Mouse (Mus musculus) CH12.LX (cell line): ENCODE measurements at regions not wholly inside any gene's neighbourhood (a gene's known extent, or its start where the extent isn't known, plus 50 kb on each side); places are given as distances from the start of the nearest gene placed in this dataset.

Experiments
- DNase-seq: peaks from one replicate; pipeline ENCODE4 v3.0.0-alpha.2; 2013; ENCODE audit errors: extremely low read depth
- H3K27ac ChIP-seq: 2 replicates; pipeline ENCODE4 v1.5.1; 2012; ENCODE audit warnings: low read depth, mild to moderate bottlenecking, control low read depth, moderate library complexity; ENCODE audit not compliant: insufficient read depth
- H3K27me3 ChIP-seq: replicated peaks from 2 replicates; pipeline ENCODE3; 2012; ENCODE audit warnings: inconsistent platforms
- H3K36me3 ChIP-seq, 2 experiments: replicated peaks in 1 of 2; 2 replicates each; pipeline versions ENCODE3 to v1.6.1; 2012; ENCODE audit warnings: inconsistent platforms in 1 of 2, low read length in 1 of 2, mild to moderate bottlenecking in 1 of 2, mixed read lengths in 1 of 2, moderate library complexity in 1 of 2; ENCODE audit not compliant: control insufficient read depth in 1 of 2, insufficient read depth in 1 of 2
- H3K4me1 ChIP-seq, 2 experiments: 2 replicates each; pipeline ENCODE4 v1.6.1; 2012; ENCODE audit warnings: inconsistent platforms in 1 of 2, moderate library complexity in 1 of 2; ENCODE audit not compliant: insufficient read depth in 2 of 2, control insufficient read depth in 1 of 2
- H3K4me2 ChIP-seq: 2 replicates; pipeline ENCODE4 v1.6.1; 2012; ENCODE audit warnings: low read depth, mild to moderate bottlenecking, control low read depth; ENCODE audit not compliant: poor library complexity, insufficient read depth, severe bottlenecking
- H3K4me3 ChIP-seq, 3 experiments: fragments of 150-350 bp in 1 of 3; sonication (generic) in 1 of 3; replicated peaks in 1 of 3; 2 replicates each; pipeline versions ENCODE3 to v1.5.1; 2011 to 2012; ENCODE audit warnings: low read depth in 2 of 3, low read length in 2 of 3, mild to moderate bottlenecking in 2 of 3, moderate library complexity in 2 of 3, control low read depth in 1 of 3, improper control_type of control experiment in 1 of 3, inconsistent platforms in 1 of 3, mixed read lengths in 1 of 3; ENCODE audit not compliant: poor library complexity in 1 of 3
- H3K79me2 ChIP-seq: replicated peaks from 2 replicates; pipeline ENCODE4 v1.6.1; 2012; ENCODE audit warnings: mild to moderate bottlenecking, moderate library complexity; ENCODE audit not compliant: control insufficient read depth, poor library complexity, insufficient read depth, severe bottlenecking; ENCODE audit errors: extremely low read depth
- H3K9ac ChIP-seq: 2 replicates; pipeline ENCODE4 v1.6.1; 2012; ENCODE audit warnings: low read depth, mild to moderate bottlenecking, control low read depth, moderate library complexity; ENCODE audit not compliant: insufficient read depth
- H3K9me3 ChIP-seq: replicated peaks from 2 replicates; pipeline ENCODE3; 2012; ENCODE audit warnings: low read length, inconsistent platforms, mixed read lengths
- BHLHE40 ChIP-seq: IDR thresholded peaks from 2 replicates; pipeline ENCODE4 v1.6.1; 2011; ENCODE audit warnings: mild to moderate bottlenecking, low read depth, low read length, improper control_type of control experiment
- CHD1 ChIP-seq: IDR thresholded peaks from 2 replicates; pipeline ENCODE4 v1.6.1; 2012; ENCODE audit warnings: low read depth, low read length, improper control_type of control experiment, inconsistent platforms
- E2F4 ChIP-seq: IDR thresholded peaks from 2 replicates; pipeline ENCODE4 v1.6.1; 2011; ENCODE audit warnings: low read depth, low read length, improper control_type of control experiment; ENCODE audit not compliant: insufficient replicate concordance
- ETS1 ChIP-seq: conservative IDR thresholded peaks from 2 replicates; pipeline ENCODE4 v1.6.1; 2012; ENCODE audit warnings: low read depth, mild to moderate bottlenecking, inconsistent platforms, low read length, improper control_type of control experiment, moderate library complexity
- IRF4 ChIP-seq: IDR thresholded peaks from 2 replicates; pipeline ENCODE4 v1.6.1; 2014; ENCODE audit warnings: low read depth, mild to moderate bottlenecking, inconsistent platforms, low read length, improper control_type of control experiment
- MAFK ChIP-seq: IDR thresholded peaks from 2 replicates; pipeline ENCODE4 v1.6.1; 2011; ENCODE audit warnings: low read length, improper control_type of control experiment; ENCODE audit not compliant: insufficient replicate concordance
- MAX ChIP-seq: IDR thresholded peaks from 2 replicates; pipeline ENCODE4 v1.6.1; 2011; ENCODE audit warnings: low read length, improper control_type of control experiment
- MXI1 ChIP-seq: IDR thresholded peaks from 2 replicates; pipeline ENCODE4 v1.6.1; 2011; ENCODE audit warnings: mild to moderate bottlenecking, low read depth, low read length, improper control_type of control experiment
- MYC ChIP-seq: IDR thresholded peaks from 2 replicates; pipeline ENCODE4 v1.6.1; 2011; ENCODE audit warnings: low read depth, mild to moderate bottlenecking, improper control_type of control experiment, low read length
- POLR2A ChIP-seq: IDR thresholded peaks from 2 replicates; pipeline ENCODE4 v1.6.1; 2011; ENCODE audit warnings: low read depth, mild to moderate bottlenecking, improper control_type of control experiment, low read length
- POLR2AphosphoS2 ChIP-seq: IDR thresholded peaks from 2 replicates; pipeline ENCODE4 v1.6.1; 2011; ENCODE audit warnings: low read depth, low read length, improper control_type of control experiment
- RAD21 ChIP-seq: IDR thresholded peaks from 2 replicates; pipeline ENCODE4 v1.6.1; 2011; ENCODE audit warnings: low read depth, mild to moderate bottlenecking, low read length, improper control_type of control experiment, moderate library complexity
- RCOR1 ChIP-seq: conservative IDR thresholded peaks from 2 replicates; pipeline ENCODE4 v1.6.1; 2012; ENCODE audit warnings: low read depth, mild to moderate bottlenecking, inconsistent platforms, low read length, improper control_type of control experiment
- TBP ChIP-seq: conservative IDR thresholded peaks from 2 replicates; pipeline ENCODE4 v1.6.1; 2011; ENCODE audit warnings: low read depth, low read length, improper control_type of control experiment
- UBTF ChIP-seq: IDR thresholded peaks from 2 replicates; pipeline ENCODE4 v1.6.1; 2012; ENCODE audit warnings: low read depth, mild to moderate bottlenecking, inconsistent platforms, low read length, improper control_type of control experiment, moderate library complexity
- USF1 ChIP-seq: IDR thresholded peaks from 2 replicates; pipeline ENCODE4 v1.6.1; 2014; ENCODE audit warnings: low read depth, mild to moderate bottlenecking, inconsistent platforms, low read length, improper control_type of control experiment
- ZC3H11A ChIP-seq: IDR thresholded peaks from 2 replicates; pipeline ENCODE4 v1.6.1; 2012; ENCODE audit warnings: low read depth, mild to moderate bottlenecking, inconsistent platforms, low read length, improper control_type of control experiment
- ZKSCAN1 ChIP-seq: IDR thresholded peaks from 2 replicates; pipeline ENCODE4 v1.6.1; 2012; ENCODE audit warnings: low read depth, inconsistent platforms, low read length, improper control_type of control experiment, borderline replicate concordance
- dilution Hi-C: fragments of 300-500 bp; cut with MboI; formaldehyde crosslinking; loops from 2 replicates; pipeline ENCODE4 v1.14.3; 2020; ENCODE audit warnings: low sequenced_read_pairs; ENCODE audit not compliant: extremely low pct_unique_long_range_greater_than_20kb, extremely low pct_ligation_motif_present
- in situ Hi-C: fragments of 300-500 bp; cut with MboI; formaldehyde crosslinking; loops from 3 replicates; pipeline ENCODE4 v1.14.3; 2019; ENCODE audit warnings: low sequenced_read_pairs, low pct_ligation_motif_present, low pct_unique_long_range_greater_than_20kb, mixed read lengths

- H3K4me2 ChIP-seq, result no peak overlapping the region
- H3K9ac ChIP-seq, result no peak overlapping the region
- no peaks in the 10 kb centered on the region for H3K27me3 ChIP-seq
- H3K36me3 ChIP-seq, result no peaks in the 10 kb centered on the region
- H3K4me3 ChIP-seq, result no peak overlapping the region
- H3K9me3 ChIP-seq, result no peaks in the 10 kb centered on the region
- dilution Hi-C loops, result no loop called here
- no peaks in the 10 kb centered on the region for H3K4me1 ChIP-seq
- no peaks in the 10 kb centered on the region for H3K79me2 ChIP-seq
- in situ Hi-C loops, result no loop called here
- H3K27ac ChIP-seq, result no peak overlapping the region
- no peak for TF ChIP-seq POLR2AphosphoS2
- TF ChIP-seq RAD21, result no peak
- TF ChIP-seq E2F4, result no peak
- no peak for TF ChIP-seq MXI1
- TF ChIP-seq POLR2A, result no peak
- no peak for TF ChIP-seq ZKSCAN1
- no peak for TF ChIP-seq MAX
- no peak for TF ChIP-seq TBP
- no peak for TF ChIP-seq MYC
- no peak for TF ChIP-seq BHLHE40
- no peak for TF ChIP-seq ETS1
- no peak for DNase-seq
Observed at GRCm38 (mm10) chr2:50368351-50368750, 71.8 kb upstream of the Mmadhc start.

- H3K4me2 ChIP-seq, result no peak overlapping the region
- H3K9me3 ChIP-seq, result no peaks in the 10 kb centered on the region
- no peaks in the 10 kb centered on the region for H3K27me3 ChIP-seq
- dilution Hi-C loops, result no loop called here
- H3K36me3 ChIP-seq, result no peaks in the 10 kb centered on the region
- no peaks in the 10 kb centered on the region for H3K4me1 ChIP-seq
- no peaks in the 10 kb centered on the region for H3K79me2 ChIP-seq
- H3K27ac ChIP-seq, result no peak overlapping the region
- no peak overlapping the region for H3K9ac ChIP-seq
- H3K4me3 ChIP-seq, result no peak overlapping the region
- no peak for TF ChIP-seq POLR2A
- no peak for DNase-seq
- in situ Hi-C loops, result no loop called here
Observed at GRCm38 (mm10) chr2:50365221-50365620, 68.6 kb upstream of the Mmadhc start.

- H3K4me2 ChIP-seq, result no peak overlapping the region
- no peaks in the 10 kb centered on the region for H3K27me3 ChIP-seq
- H3K36me3 ChIP-seq, result no peaks in the 10 kb centered on the region
- dilution Hi-C loops, result no loop called here
- no peak overlapping the region for H3K4me3 ChIP-seq
- no peak for TF ChIP-seq RCOR1
- no peak for TF ChIP-seq UBTF
- TF ChIP-seq ZC3H11A, result no peak
- no peak for TF ChIP-seq MAX
- no peak for TF ChIP-seq CHD1
- no peak for TF ChIP-seq IRF4
- TF ChIP-seq TBP, result no peak
- no peak for TF ChIP-seq MAFK
- no peak for TF ChIP-seq USF1
- TF ChIP-seq, all 38 proteins: peak for 0
- no peak overlapping the region for H3K9ac ChIP-seq
- H3K4me1 ChIP-seq, result no peaks in the 10 kb centered on the region
- no peak for DNase-seq
- in situ Hi-C loops, result no loop called here
- H3K79me2 ChIP-seq, result no peaks in the 10 kb centered on the region
- H3K27ac ChIP-seq, result no peak overlapping the region
- H3K9me3 ChIP-seq, result no peaks in the 10 kb centered on the region
Observed at GRCm38 (mm10) chr2:50356089-50356488, 59.5 kb upstream of the Mmadhc start.
